Mouse (Mus musculus) brain, embryonic 14.5 days (tissue): ENCODE data around the gene Wsb1.

Source experiments
- CTCF ChIP-seq: fragments of 200-500 bp; IDR thresholded peaks from 2 replicates; pipeline ENCODE4 v1.5.1; 2012; ENCODE audit warnings: inconsistent platforms, mild to moderate bottlenecking, moderate library complexity, borderline replicate concordance; ENCODE audit not compliant: insufficient read depth, insufficient read length; ENCODE audit errors: extremely low read depth
- POLR2A ChIP-seq: fragments of 200-500 bp; IDR thresholded peaks from 2 replicates; pipeline ENCODE4 v1.6.1; 2012; ENCODE audit warnings: mild to moderate bottlenecking, inconsistent platforms, borderline replicate concordance; ENCODE audit not compliant: poor library complexity, insufficient read depth, insufficient read length, severe bottlenecking; ENCODE audit errors: extremely low read depth

GRCm38 (mm10) chr11:79254391-79255098, at the start of gene Wsb1:
- TF ChIP-seq CTCF, result no peak
- peak; percentile 91; the same call in 1 of the 2 replicates for TF ChIP-seq POLR2A
